In the genomic region with DNA sequence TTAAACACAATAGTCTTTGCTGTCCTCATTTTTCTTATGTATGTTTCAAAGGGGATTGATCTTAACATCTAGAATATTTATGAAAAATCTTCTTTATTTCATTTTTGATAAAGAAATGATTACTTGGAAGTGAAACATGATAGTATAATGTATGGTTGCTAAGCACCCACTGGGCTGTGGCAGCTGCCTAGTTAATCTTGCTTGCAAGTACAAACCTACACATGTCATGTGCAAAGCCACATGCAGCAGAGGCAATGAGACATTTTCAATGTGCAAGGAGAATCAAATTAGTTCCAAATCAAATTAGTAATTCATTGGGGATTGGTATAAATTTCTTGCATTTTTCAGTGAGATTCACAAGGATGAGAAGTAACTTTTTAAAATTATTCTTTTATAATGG, we compare ENCODE assay signal across 27 mouse cellular contexts.
DNase-seq lines count a peak whose midpoint lies in the region; ATAC-seq and TF ChIP-seq lines count a peak whose summit lies in the region.
"Had no signal": no experiment of that assay in that cellular context is flagged by ENCODE, and none has a peak within 500 bp of the region (broad histone marks: within the 10 kb centered on the region; RNA-seq: fewer than 3 reads in every experiment).

No protein-coding gene starts in this region.

- H3K4me3 ChIP-seq in hindbrain, embryonic 11.5 days (ENCODE audit: low read depth, low read length), result no peak overlapping the region
- no peak overlapping the region for H3K4me3 ChIP-seq in hindbrain, postnatal 0 days (ENCODE audit: low read length)
- no peak overlapping the region for H3K4me3 ChIP-seq in midbrain, embryonic 13.5 days (replicated peaks)
- no peak overlapping the region for H3K4me3 ChIP-seq in midbrain, embryonic 16.5 days (ENCODE audit: low read depth, low read length)
- H3K4me3 ChIP-seq: embryonic facial prominence, embryonic 13.5 days; forebrain, embryonic 10.5 days; forebrain, embryonic 13.5 days; heart, embryonic 12.5 days; heart, embryonic 15.5 days; hindbrain, embryonic 13.5 days had no signal

- no peak for TF ChIP-seq CTCF in hindbrain, postnatal 0 days (IDR thresholded peaks at IDR 0.05; ENCODE audit: low read depth)
- no peak for TF ChIP-seq CTCF in brain, embryonic 14.5 days (IDR thresholded peaks at IDR 0.05; ENCODE audit: borderline replicate concordance, extremely low read depth, insufficient read depth, insufficient read length)

- H3K27ac ChIP-seq in hindbrain, embryonic 11.5 days (ENCODE audit: low read depth, low read length), result no peak overlapping the region
- no peak overlapping the region for H3K27ac ChIP-seq in hindbrain, postnatal 0 days
- no peak overlapping the region for H3K27ac ChIP-seq in midbrain, embryonic 13.5 days
- H3K27ac ChIP-seq in midbrain, embryonic 16.5 days (ENCODE audit: low read length), result no peak overlapping the region
- H3K27ac ChIP-seq: embryonic facial prominence, embryonic 13.5 days; forebrain, embryonic 10.5 days; forebrain, embryonic 13.5 days; heart, embryonic 15.5 days; hindbrain, embryonic 13.5 days had no signal

- H3K4me1 ChIP-seq in hindbrain, embryonic 11.5 days (replicated peaks; ENCODE audit: control insufficient read depth, insufficient read depth, low read length), result no peaks in the 10 kb centered on the region
- no peaks in the 10 kb centered on the region for H3K4me1 ChIP-seq in hindbrain, postnatal 0 days (ENCODE audit: insufficient read depth, low read length)
- no peaks in the 10 kb centered on the region for H3K4me1 ChIP-seq in midbrain, embryonic 13.5 days (replicated peaks)
- H3K4me1 ChIP-seq in midbrain, embryonic 16.5 days (ENCODE audit: control insufficient read depth, insufficient read depth, low read length), result no peaks in the 10 kb centered on the region
- H3K4me1 ChIP-seq: embryonic facial prominence, embryonic 13.5 days; forebrain, embryonic 10.5 days; forebrain, embryonic 13.5 days; heart, embryonic 12.5 days; heart, embryonic 15.5 days; hindbrain, embryonic 13.5 days had no signal

- no peaks in the 10 kb centered on the region for H3K36me3 ChIP-seq in hindbrain, embryonic 11.5 days (ENCODE audit: control insufficient read depth, insufficient read depth, low read length)
- H3K36me3 ChIP-seq in hindbrain, postnatal 0 days (ENCODE audit: insufficient read depth, low read length), result no peaks in the 10 kb centered on the region
- H3K36me3 ChIP-seq in midbrain, embryonic 13.5 days, result no peaks in the 10 kb centered on the region
- H3K36me3 ChIP-seq in midbrain, embryonic 16.5 days (ENCODE audit: control insufficient read depth, insufficient read depth, low read length), result no peaks in the 10 kb centered on the region
- H3K36me3 ChIP-seq: embryonic facial prominence, embryonic 13.5 days; forebrain, embryonic 10.5 days; heart, embryonic 12.5 days; heart, embryonic 15.5 days; hindbrain, embryonic 13.5 days had no signal

- no peak for DNase-seq in hindbrain, embryonic 11.5 days (ENCODE audit: low spot score)
- DNase-seq in hindbrain, postnatal 0 days (ENCODE audit: low spot score), result no peak
- peak; percentile 20 to 37 for DNase-seq in right cerebral cortex, postnatal 10 days (ENCODE audit: low spot score in 2 of 2)
- no peak for DNase-seq in right cerebral cortex, postnatal 25 days
- peak; percentile 57 for DNase-seq in brain, embryonic 14.5 days (ENCODE audit: low read depth)
- DNase-seq in adrenal gland, adult 18-20 months (ENCODE audit: low spot score in 2 of 2), result no peak
- DNase-seq: adrenal gland, adult 8-10 months; adrenal gland, postnatal 25 days; cerebellum, adult 11 months; cerebellum, adult 2 months; cerebellum, adult 9-11 months; cerebellum, postnatal 25 days; gastrocnemius, postnatal 25 days; heart, adult 18-20 months; heart, postnatal 10 days; heart, postnatal 36 days had no signal

- no peak overlapping the region for H3K4me2 ChIP-seq in hindbrain, embryonic 11.5 days (replicated peaks; ENCODE audit: low read depth, low read length)
- no peak overlapping the region for H3K4me2 ChIP-seq in hindbrain, postnatal 0 days (ENCODE audit: low read depth, low read length)
- H3K4me2 ChIP-seq in midbrain, embryonic 13.5 days (replicated peaks), result no peak overlapping the region
- no peak overlapping the region for H3K4me2 ChIP-seq in midbrain, embryonic 16.5 days (ENCODE audit: low read length)
- H3K4me2 ChIP-seq: embryonic facial prominence, embryonic 13.5 days; forebrain, embryonic 13.5 days; heart, embryonic 12.5 days; heart, embryonic 15.5 days; hindbrain, embryonic 13.5 days had no signal

- ATAC-seq in hindbrain, embryonic 11.5 days (ENCODE audit: low FRiP score), result peak; percentile 77
- no peak for ATAC-seq in hindbrain, postnatal 0 days
- peak; percentile 70 for ATAC-seq in midbrain, embryonic 13.5 days
- ATAC-seq in midbrain, embryonic 16.5 days, result no peak
- ATAC-seq: CD4-positive, CD25-positive, alpha-beta regulatory T cell, adult 4 months; forebrain, embryonic 13.5 days; hindbrain, embryonic 16.5 days; inflammation-experienced regulatory T-cells, adult 6 months had no signal

- H3K9me3 ChIP-seq in hindbrain, embryonic 11.5 days (ENCODE audit: control insufficient read depth, low read length), result no peaks in the 10 kb centered on the region
- H3K9me3 ChIP-seq in hindbrain, postnatal 0 days (ENCODE audit: low read length), result no peaks in the 10 kb centered on the region
- H3K9me3 ChIP-seq in midbrain, embryonic 13.5 days, result no peaks in the 10 kb centered on the region
- no peaks in the 10 kb centered on the region for H3K9me3 ChIP-seq in midbrain, embryonic 16.5 days (replicated peaks; ENCODE audit: control insufficient read depth, low read length, poor library complexity, severe bottlenecking)
- H3K9me3 ChIP-seq: embryonic facial prominence, embryonic 13.5 days; forebrain, embryonic 10.5 days; forebrain, embryonic 13.5 days; heart, embryonic 12.5 days; heart, embryonic 15.5 days; hindbrain, embryonic 13.5 days had no signal

- no peak overlapping the region for H3K9ac ChIP-seq in hindbrain, embryonic 11.5 days (ENCODE audit: low read depth, low read length)
- no peak overlapping the region for H3K9ac ChIP-seq in hindbrain, postnatal 0 days (replicated peaks; ENCODE audit: low read length)
- no peak overlapping the region for H3K9ac ChIP-seq in midbrain, embryonic 13.5 days (replicated peaks)
- H3K9ac ChIP-seq in midbrain, embryonic 16.5 days (ENCODE audit: low read depth, low read length), result no peak overlapping the region
- H3K9ac ChIP-seq: embryonic facial prominence, embryonic 13.5 days; forebrain, embryonic 13.5 days; heart, embryonic 12.5 days; heart, embryonic 15.5 days; hindbrain, embryonic 13.5 days had no signal

- TF ChIP-seq POLR2A in brain, embryonic 14.5 days (IDR thresholded peaks at IDR 0.05; ENCODE audit: borderline replicate concordance, extremely low read depth, insufficient read depth, insufficient read length, poor library complexity, severe bottlenecking), result no peak

- H3K27me3 ChIP-seq in hindbrain, embryonic 11.5 days (ENCODE audit: control insufficient read depth, insufficient read depth, low read length), result no peaks in the 10 kb centered on the region
- no peaks in the 10 kb centered on the region for H3K27me3 ChIP-seq in hindbrain, postnatal 0 days (ENCODE audit: insufficient read depth, low read length)
- no peaks in the 10 kb centered on the region for H3K27me3 ChIP-seq in midbrain, embryonic 13.5 days
- no peaks in the 10 kb centered on the region for H3K27me3 ChIP-seq in midbrain, embryonic 16.5 days (ENCODE audit: control insufficient read depth, insufficient read depth, low read depth, low read length)
- H3K27me3 ChIP-seq: embryonic facial prominence, embryonic 13.5 days; forebrain, embryonic 13.5 days; heart, embryonic 12.5 days; heart, embryonic 15.5 days; hindbrain, embryonic 13.5 days had no signal

Comparison
In these comparisons a context has a peak if more than half of its experiments do, and no peak if none do; other contexts are left out.
1. ATAC-seq: peak in hindbrain, embryonic 11.5 days (single experiment) and midbrain, embryonic 13.5 days (single experiment); none in hindbrain, postnatal 0 days (single experiment) and midbrain, embryonic 16.5 days (single experiment).
2. DNase-seq: peak in right cerebral cortex, postnatal 10 days (2 of 2) and brain, embryonic 14.5 days (single experiment); none in hindbrain, embryonic 11.5 days (single experiment), hindbrain, postnatal 0 days (single experiment), right cerebral cortex, postnatal 25 days (single experiment) and adrenal gland, adult 18-20 months (0 of 2).